Mouse (Mus musculus) hindbrain, embryonic 11.5 days (tissue): ENCODE data around the gene Panx3. TPM values are rescaled to one million over a fixed set of nuclear protein-coding genes. Genes with fewer than 3 reads are reported as not detected.

Source experiments
- ATAC-seq: fragments of 200-750 bp; cut with Nextera tagmentation; 2 replicates; pipeline ENCODE4 v1.8.0; 2017; ENCODE audit warnings: mild to moderate bottlenecking, moderate TSS enrichment, moderate library complexity; ENCODE audit not compliant: low FRiP score
- DNase-seq: peaks from one replicate; pipeline ENCODE4 v3.0.0-alpha.2; 2015; ENCODE audit warnings: low spot score
- H3K27ac ChIP-seq: fragments of 300-500 bp; sonication (generic); 2 replicates; pipeline ENCODE4 v1.5.1; 2014; ENCODE audit warnings: mild to moderate bottlenecking, low read depth, low read length
- H3K27me3 ChIP-seq: fragments of 300-500 bp; sonication (generic); 2 replicates; pipeline ENCODE4 v1.6.1; 2014; ENCODE audit warnings: mild to moderate bottlenecking, low read length, moderate library complexity, mixed read lengths; ENCODE audit not compliant: control insufficient read depth, insufficient read depth
- H3K36me3 ChIP-seq: fragments of 300-500 bp; sonication (generic); 2 replicates; pipeline ENCODE4 v1.6.1; 2014; ENCODE audit warnings: mild to moderate bottlenecking, low read length, moderate library complexity, mixed read lengths; ENCODE audit not compliant: control insufficient read depth, insufficient read depth
- H3K4me1 ChIP-seq: fragments of 300-500 bp; sonication (generic); replicated peaks from 2 replicates; pipeline ENCODE4 v1.6.1; 2014; ENCODE audit warnings: low read length, mixed read lengths; ENCODE audit not compliant: control insufficient read depth, insufficient read depth
- H3K4me2 ChIP-seq: fragments of 300-500 bp; sonication (generic); replicated peaks from 2 replicates; pipeline ENCODE4 v1.6.1; 2014; ENCODE audit warnings: mild to moderate bottlenecking, low read depth, low read length
- H3K4me3 ChIP-seq: fragments of 300-500 bp; sonication (generic); 2 replicates; pipeline ENCODE4 v1.5.1; 2014; ENCODE audit warnings: low read depth, low read length
- H3K9ac ChIP-seq: fragments of 300-500 bp; sonication (generic); 2 replicates; pipeline ENCODE4 v1.6.1; 2014; ENCODE audit warnings: low read depth, low read length
- H3K9me3 ChIP-seq: fragments of 300-500 bp; sonication (generic); 2 replicates; pipeline ENCODE4 v1.6.1; 2016; ENCODE audit warnings: low read length; ENCODE audit not compliant: control insufficient read depth
- WGBS: fragments of 180-500 bp; shearing (Covaris S2); extraction: QIAGEN DNeasy Blood & Tissue Kit; methylation state at CpG from one replicate; pipeline ENCODE4 v1.1.7; 2014; 5-methylcytosine and 5-hydroxymethylcytosine counted together
- polyA plus RNA-seq: library from polyadenylated mRNA; unstranded; fragments of >200 nt; fragmentation: Nextera tagmentation; extraction: Ambion mirVana; gene quantifications from 2 replicates; pipeline ENCODE4 v1.2.1, GENCODE M21; 2014

Panx3 gene
- 0.07 and 0.28 TPM in 2 replicates for polyA plus RNA-seq

GRCm38 (mm10) chr9:37669115-37669514 lies at the start of gene Panx3:
Gene Panx3, minus strand, starts transcription at chr9:37669235.
- WGBS: 72% methylated on average over 6 of the region's 6 CpGs
- no peaks in the 10 kb centered on the region for H3K36me3 ChIP-seq
- H3K27ac ChIP-seq: no peak within 1 kb of the TSS
- no peaks in the 10 kb centered on the region for H3K9me3 ChIP-seq
- no peaks in the 10 kb centered on the region for H3K4me1 ChIP-seq
- H3K4me2 ChIP-seq: no peak within 1 kb of the TSS
- no peak within 1 kb of the TSS for H3K9ac ChIP-seq
- ATAC-seq: no peak
- no peak within 1 kb of the TSS for H3K4me3 ChIP-seq
- DNase-seq: no peak
- no peaks in the 10 kb centered on the region for H3K27me3 ChIP-seq

GRCm38 (mm10) chr9:37716150-37716549 lies 47.1 kb upstream of the Panx3 start, which contains the start of gene Olfr160:
Gene Olfr160, minus strand, starts transcription at chr9:37716250.
- H3K4me1 ChIP-seq: no peaks in the 10 kb centered on the region
- no peaks in the 10 kb centered on the region for H3K9me3 ChIP-seq
- H3K9ac ChIP-seq: no peak within 1 kb of the TSS
- no peak within 1 kb of the TSS for H3K4me3 ChIP-seq
- no peak within 1 kb of the TSS for H3K4me2 ChIP-seq
- no peak within 1 kb of the TSS for H3K27ac ChIP-seq
- ATAC-seq: no peak
- no peak for DNase-seq
- no peaks in the 10 kb centered on the region for H3K27me3 ChIP-seq
- H3K36me3 ChIP-seq: no peaks in the 10 kb centered on the region
- WGBS: 86% methylated on average over 1 of the region's 1 CpGs

- Histone ChIP-seq H3K36me3 (no peaks in the 10 kb centered on the region), H3K27me3 (no peaks in the 10 kb centered on the region), H3K4me1 (no peaks in the 10 kb centered on the region), H3K9me3 (no peaks in the 10 kb centered on the region), H3K4me2 (no peak overlapping the region), H3K9ac (no peak overlapping the region), H3K27ac (no peak overlapping the region), H3K4me3 (no peak overlapping the region)
- ATAC-seq: no peak
- DNase-seq: peak; percentile 65
- WGBS: 54% methylated on average over 5 of the region's 5 CpGs
These were observed 21.1 kb upstream of the Panx3 start for GRCm38 (mm10) chr9:37689970-37690686.

GRCm38 (mm10) chr9:37687941-37688303 lies 18.9 kb upstream of the Panx3 start:
- Histone ChIP-seq H3K36me3 (no peaks in the 10 kb centered on the region), H3K27ac (no peak overlapping the region), H3K4me2 (no peak overlapping the region), H3K9ac (no peak overlapping the region), H3K4me1 (no peaks in the 10 kb centered on the region), H3K27me3 (no peaks in the 10 kb centered on the region), H3K4me3 (no peak overlapping the region), H3K9me3 (no peaks in the 10 kb centered on the region)
- 49% methylated on average over 3 of the region's 3 CpGs for WGBS
- ATAC-seq (no peak), DNase-seq (no peak)

GRCm38 (mm10) chr9:37687288-37687940 lies 18.4 kb upstream of the Panx3 start:
- Histone ChIP-seq H3K36me3 (no peaks in the 10 kb centered on the region), H3K9me3 (no peaks in the 10 kb centered on the region), H3K4me1 (no peaks in the 10 kb centered on the region), H3K4me3 (no peak overlapping the region), H3K9ac (no peak overlapping the region), H3K27ac (no peak overlapping the region), H3K4me2 (no peak overlapping the region), H3K27me3 (no peaks in the 10 kb centered on the region)
- no peak for ATAC-seq
- 85% methylated on average over 3 of the region's 3 CpGs for WGBS
- DNase-seq: no peak

GRCm38 (mm10) chr9:37681123-37681522 lies 12.1 kb upstream of the Panx3 start:
- no peak overlapping the region for H3K4me2 ChIP-seq
- no peaks in the 10 kb centered on the region for H3K27me3 ChIP-seq
- H3K4me3 ChIP-seq: no peak overlapping the region
- no peak overlapping the region for H3K27ac ChIP-seq
- ATAC-seq (no peak), DNase-seq (no peak)
- no peaks in the 10 kb centered on the region for H3K9me3 ChIP-seq
- H3K9ac ChIP-seq: no peak overlapping the region
- no peaks in the 10 kb centered on the region for H3K36me3 ChIP-seq
- no peaks in the 10 kb centered on the region for H3K4me1 ChIP-seq
- WGBS: 90% methylated on average over 1 of the region's 1 CpGs

- H3K9me3 ChIP-seq: no peaks in the 10 kb centered on the region
- DNase-seq (no peak), ATAC-seq (no peak)
- WGBS: 92% methylated on average over 4 of the region's 4 CpGs
- no peaks in the 10 kb centered on the region for H3K4me1 ChIP-seq
- H3K4me2 ChIP-seq: no peak overlapping the region
- no peaks in the 10 kb centered on the region for H3K27me3 ChIP-seq
- H3K36me3 ChIP-seq: no peaks in the 10 kb centered on the region
- no peak overlapping the region for H3K4me3 ChIP-seq
- H3K27ac ChIP-seq: no peak overlapping the region
- H3K9ac ChIP-seq: no peak overlapping the region
These were observed 6.3 kb upstream of the Panx3 start for GRCm38 (mm10) chr9:37675287-37675686.

GRCm38 (mm10) chr9:37670261-37670660 lies 1.2 kb upstream of the Panx3 start:
- H3K4me1 ChIP-seq: no peaks in the 10 kb centered on the region
- no peak overlapping the region for H3K4me3 ChIP-seq
- H3K36me3 ChIP-seq: no peaks in the 10 kb centered on the region
- no peak for ATAC-seq
- H3K9ac ChIP-seq: no peak overlapping the region
- H3K4me2 ChIP-seq: no peak overlapping the region
- H3K27ac ChIP-seq: no peak overlapping the region
- H3K9me3 ChIP-seq: no peaks in the 10 kb centered on the region
- WGBS: 88% methylated on average over 3 of the region's 3 CpGs
- DNase-seq: no peak
- H3K27me3 ChIP-seq: no peaks in the 10 kb centered on the region

- no peak overlapping the region for H3K4me2 ChIP-seq
- H3K27ac ChIP-seq: no peak overlapping the region
- 61% methylated on average over 4 of the region's 4 CpGs for WGBS
- no peaks in the 10 kb centered on the region for H3K36me3 ChIP-seq
- H3K27me3 ChIP-seq: no peaks in the 10 kb centered on the region
- ATAC-seq (no peak), DNase-seq (no peak)
- H3K4me1 ChIP-seq: no peaks in the 10 kb centered on the region
- no peak overlapping the region for H3K4me3 ChIP-seq
- H3K9ac ChIP-seq: no peak overlapping the region
- H3K9me3 ChIP-seq: no peaks in the 10 kb centered on the region
These were observed 643 bp upstream of the Panx3 start for GRCm38 (mm10) chr9:37669678-37670077.
